Comparison of ENCODE assay signal across 10 mouse cellular contexts in genomic region chr16:31526711-31527344, GRCm38 (mm10).
DNase-seq lines count a peak whose midpoint lies in the region; ATAC-seq and TF ChIP-seq lines count a peak whose summit lies in the region.
"Had no signal": no experiment of that assay in that cellular context is flagged by ENCODE, and none has a peak within 500 bp of the region (broad histone marks: within the 10 kb centered on the region; RNA-seq: fewer than 3 reads in every experiment).

No protein-coding gene starts in this region.

- H3K9me3 ChIP-seq in stomach, postnatal 0 days (ENCODE audit: control insufficient read depth, low read length) = no peaks in the 10 kb centered on the region
- H3K9me3 ChIP-seq: neural tube, embryonic 15.5 days had no signal

- no peaks in the 10 kb centered on the region for H3K36me3 ChIP-seq in stomach, postnatal 0 days (ENCODE audit: control insufficient read depth, insufficient read depth, low read length)
- H3K36me3 ChIP-seq: neural tube, embryonic 15.5 days had no signal

- peak; percentile 89 for DNase-seq in left cerebral cortex, postnatal 4 days
- DNase-seq in left cerebral cortex, adult 9 months (ENCODE audit: low spot score in 2 of 2) = no peak
- peak; percentile 88 for DNase-seq in adipocyte (ENCODE audit: low spot score)
- peak; percentile 82 to 86 for DNase-seq in adrenal gland, postnatal 36 days
- peak; percentile 87 for DNase-seq in gastrocnemius, adult 2 months
- DNase-seq in stomach, postnatal 0 days (ENCODE audit: low spot score) = no peak
- DNase-seq in testis, postnatal 14 days (ENCODE audit: low spot score) = no peak
- no peak for DNase-seq in spleen, adult 12 weeks (ENCODE audit: low spot score)

- no peak for ATAC-seq in stomach, postnatal 0 days (ENCODE audit: low FRiP score, low TSS enrichment)

- intact Hi-C loops in left cerebral cortex, postnatal 4 days (cut with DNase I) = no loop called here
- intact Hi-C loops in gastrocnemius, adult 2 months (cut with DNase I) = no loop called here

- no peaks in the 10 kb centered on the region for H3K27me3 ChIP-seq in stomach, postnatal 0 days (ENCODE audit: control insufficient read depth, insufficient read depth, low read length)
- H3K27me3 ChIP-seq: neural tube, embryonic 15.5 days had no signal

- H3K9ac ChIP-seq in stomach, postnatal 0 days (ENCODE audit: low read length) = no peak overlapping the region
- H3K9ac ChIP-seq: neural tube, embryonic 15.5 days had no signal

- H3K4me2 ChIP-seq in stomach, postnatal 0 days (replicated peaks; ENCODE audit: low read depth) = no peak overlapping the region
- H3K4me2 ChIP-seq: neural tube, embryonic 15.5 days had no signal

- TF ChIP-seq EP300 in stomach, postnatal 0 days (optimal IDR thresholded peaks at IDR 0.05) = no peak

- WGBS in stomach, postnatal 0 days = 58% methylated on average over 10 of the region's 10 CpGs

- H3K4me1 ChIP-seq in stomach, postnatal 0 days (replicated peaks; ENCODE audit: control insufficient read depth, insufficient read depth) = no peaks in the 10 kb centered on the region

- H3K27ac ChIP-seq in gastrocnemius, adult 2 months = peak overlapping the region; percentile 50
- H3K27ac ChIP-seq in stomach, postnatal 0 days (replicated peaks) = no peak overlapping the region
- H3K27ac ChIP-seq: macrophage; neural tube, embryonic 15.5 days had no signal

- TF ChIP-seq CTCF in gastrocnemius, adult 2 months (IDR thresholded peaks at IDR 0.05) = no peak
- TF ChIP-seq CTCF in stomach, postnatal 0 days (IDR thresholded peaks at IDR 0.05; ENCODE audit: low read depth) = no peak

- H3K4me3 ChIP-seq in gastrocnemius, adult 2 months = peak overlapping the region; percentile 20; the same call in 1 of the 2 replicates
- H3K4me3 ChIP-seq in stomach, postnatal 0 days (ENCODE audit: low read depth, low read length) = no peak overlapping the region
- H3K4me3 ChIP-seq: neural tube, embryonic 15.5 days had no signal

Comparison
In these comparisons a context has a peak if more than half of its experiments do, and no peak if none do; other contexts are left out.
1. DNase-seq: peak in left cerebral cortex, postnatal 4 days (single experiment), adipocyte (single experiment), adrenal gland, postnatal 36 days (2 of 2) and gastrocnemius, adult 2 months (single experiment); none in left cerebral cortex, adult 9 months (0 of 2), stomach, postnatal 0 days (single experiment), testis, postnatal 14 days (single experiment) and spleen, adult 12 weeks (single experiment).